Mouse (Mus musculus) WW6 (cell line): ENCODE results near the gene Ptpn23.
"Not testable (repeated sequence)": the region's sequence is repeated elsewhere in the genome, so short reads cannot be mapped to it uniquely, and the experiment has no call there.

Experiments
- DNase-seq: peaks from one replicate; pipeline ENCODE4 v3.0.0-alpha.2; 2013; ENCODE audit warnings: low read depth, low spot score

Ptpn23 gene

GRCm38 (mm10) chr9:110381292-110381691 lies 26.7 kb downstream of the Ptpn23 start:
- no peak for DNase-seq

GRCm38 (mm10) chr9:110380662-110381061 lies 27.4 kb downstream of the Ptpn23 start:
- DNase-seq: peak; percentile 24

GRCm38 (mm10) chr9:110379361-110379760 lies 28.7 kb downstream of the Ptpn23 start:
- DNase-seq: no peak

GRCm38 (mm10) chr9:110377655-110378054 lies 30.4 kb downstream of the Ptpn23 start:
- not testable (repeated sequence) for DNase-seq

GRCm38 (mm10) chr9:110375668-110376067 lies 32.3 kb downstream of the Ptpn23 start:
- no peak for DNase-seq

GRCm38 (mm10) chr9:110373871-110374270 lies 34.1 kb downstream of the Ptpn23 start:
- no peak for DNase-seq

GRCm38 (mm10) chr9:110369860-110370259 lies 38.2 kb downstream of the Ptpn23 start:
- DNase-seq: no peak

GRCm38 (mm10) chr9:110366746-110367145 lies 41.3 kb downstream of the Ptpn23 start:
- DNase-seq: no peak

- no peak for DNase-seq
These were observed 45.7 kb downstream of the Ptpn23 start for GRCm38 (mm10) chr9:110362337-110362736.

- DNase-seq: no peak
These were observed 46.7 kb downstream of the Ptpn23 start for GRCm38 (mm10) chr9:110361299-110361698.

GRCm38 (mm10) chr9:110358341-110358740 lies 49.7 kb downstream of the Ptpn23 start:
- no peak for DNase-seq

GRCm38 (mm10) chr9:110351932-110352632 lies 55.9 kb downstream of the Ptpn23 start:
- no peak for DNase-seq

- DNase-seq: no peak
These were observed 56.7 kb downstream of the Ptpn23 start for GRCm38 (mm10) chr9:110351350-110351749.

GRCm38 (mm10) chr9:110350612-110351011 lies 57.4 kb downstream of the Ptpn23 start:
- DNase-seq: no peak

- no peak for DNase-seq
These were observed 57.8 kb downstream of the Ptpn23 start for GRCm38 (mm10) chr9:110350188-110350587.

GRCm38 (mm10) chr9:110348899-110349298 lies 59.1 kb downstream of the Ptpn23 start:
- no peak for DNase-seq

- no peak for DNase-seq
These were observed 62.8 kb downstream of the Ptpn23 start for GRCm38 (mm10) chr9:110345057-110345739.

- no peak for DNase-seq
These were observed 64.2 kb downstream of the Ptpn23 start for GRCm38 (mm10) chr9:110343805-110344204.

- DNase-seq: no peak
These were observed 66.0 kb downstream of the Ptpn23 start for GRCm38 (mm10) chr9:110342008-110342407.

- DNase-seq: no peak
These were observed 67.8 kb downstream of the Ptpn23 start for GRCm38 (mm10) chr9:110340037-110340750.
